Mouse (Mus musculus) spleen, postnatal 14 days (tissue): ENCODE data around the gene Sufu.
A peak's percentile ranks its signal among the peaks of the same experiment; 100 is the strongest.

Source experiments
- DNase-seq, 2 experiments: peaks; one replicate each; pipeline ENCODE4 v3.0.0; 2021 to 2022; ENCODE audit warnings: low spot score in 2 of 2

Sufu gene

GRCm38 (mm10) chr19:46463446-46463845 lies 66.8 kb downstream of the Sufu start:
- DNase-seq = no peak

GRCm38 (mm10) chr19:46466160-46466559 lies 69.5 kb downstream of the Sufu start:
- peak; percentile 40 to 65 for DNase-seq

- DNase-seq = no peak
Observed at GRCm38 (mm10) chr19:46467051-46467503, 70.4 kb downstream of the Sufu start.

GRCm38 (mm10) chr19:46470364-46471240 lies 73.9 kb downstream of the Sufu start:
- DNase-seq = no peak

GRCm38 (mm10) chr19:46471324-46472093 lies 74.8 kb downstream of the Sufu start:
- no peak for DNase-seq

GRCm38 (mm10) chr19:46477432-46477845 lies 80.7 kb downstream of the Sufu start:
- no peak for DNase-seq

GRCm38 (mm10) chr19:46478242-46478641 lies 81.5 kb downstream of the Sufu start:
- DNase-seq = no peak

GRCm38 (mm10) chr19:46478826-46479225 lies 82.1 kb downstream of the Sufu start:
- no peak for DNase-seq

GRCm38 (mm10) chr19:46479306-46480075 lies 82.8 kb downstream of the Sufu start:
- DNase-seq = no peak

- no peak for DNase-seq
Observed at GRCm38 (mm10) chr19:46480624-46481345, 84.1 kb downstream of the Sufu start.

GRCm38 (mm10) chr19:46481352-46481751 lies 84.7 kb downstream of the Sufu start:
- DNase-seq = no peak

GRCm38 (mm10) chr19:46481756-46482155 lies 85.1 kb downstream of the Sufu start:
- DNase-seq = no peak

- DNase-seq = no peak
Observed at GRCm38 (mm10) chr19:46482896-46483516, 86.3 kb downstream of the Sufu start.

GRCm38 (mm10) chr19:46483701-46484328 lies 87.1 kb downstream of the Sufu start:
- no peak for DNase-seq

- DNase-seq = no peak
Observed at GRCm38 (mm10) chr19:46484518-46484917, 87.8 kb downstream of the Sufu start.

- DNase-seq = no peak
Observed at GRCm38 (mm10) chr19:46485847-46486246, 89.2 kb downstream of the Sufu start.

GRCm38 (mm10) chr19:46486709-46487108 lies 90.0 kb downstream of the Sufu start:
- DNase-seq = no peak

GRCm38 (mm10) chr19:46489448-46489847 lies 92.8 kb downstream of the Sufu start:
- no peak for DNase-seq

GRCm38 (mm10) chr19:46490634-46491033 lies 93.9 kb downstream of the Sufu start:
- DNase-seq = no peak

GRCm38 (mm10) chr19:46495136-46495535 lies 98.4 kb downstream of the Sufu start:
- DNase-seq = no peak
